Mouse (Mus musculus) large intestine, adult 2 months (tissue): ENCODE results near the gene Grik3. TPM values are rescaled to one million over a fixed set of nuclear protein-coding genes. Genes with fewer than 3 reads are reported as not detected.

ENCODE experiments used
- DNase-seq: peaks from one replicate; pipeline ENCODE4 v3.0.0-alpha.2; 2012; ENCODE audit warnings: low read depth, low spot score
- WGBS: fragments of 180-500 bp; shearing (Covaris S2); methylation state at CpG from one replicate; pipeline ENCODE4 v1.1.7; 2018; 5-methylcytosine and 5-hydroxymethylcytosine counted together
- polyA plus RNA-seq: library from polyadenylated mRNA; depleted of rRNA; stranded (reverse); fragments of >200 nt; gene quantifications from 2 replicates; pipeline ENCODE4 v1.2.3, GENCODE M21; 2012

Grik3 gene
- polyA plus RNA-seq, 1 experiment, result 0.17 TPM

- DNase-seq, result no peak
- WGBS, result 2% methylated on average over 81 of the region's 81 CpGs
Measured at GRCm38 (mm10) chr4:125489901-125490590, 454 bp upstream of the Grik3 start.

- no peak for DNase-seq
Measured at GRCm38 (mm10) chr4:125491505-125492121, 1.1 kb downstream of the Grik3 start.

GRCm38 (mm10) chr4:125492122-125492505 lies 1.6 kb downstream of the Grik3 start:
- 15% methylated on average over 9 of the region's 9 CpGs for whole genome bisulfite sequencing
- no peak for DNase-seq

More at GRCm38 (mm10) chr4:125491505-125492121, 1.1 kb downstream of the Grik3 start:
- 3% methylated on average over 42 of the region's 42 CpGs for WGBS

- WGBS, result 27% methylated on average over 9 of the region's 9 CpGs
- no peak for DNase-seq
Measured at GRCm38 (mm10) chr4:125492706-125493105, 2.2 kb downstream of the Grik3 start.

- WGBS, result 17% methylated on average over 8 of the region's 8 CpGs
Measured at GRCm38 (mm10) chr4:125493124-125493523, 2.6 kb downstream of the Grik3 start.

GRCm38 (mm10) chr4:125495477-125495876 lies 5.0 kb downstream of the Grik3 start:
- DNase-seq, result no peak
- 24% methylated on average over 8 of the region's 8 CpGs for WGBS

More at GRCm38 (mm10) chr4:125493124-125493523, 2.6 kb downstream of the Grik3 start:
- no peak for DNase-seq

- no peak for DNase-seq
- WGBS, result 10% methylated on average over 1 of the region's 1 CpGs
Measured at GRCm38 (mm10) chr4:125497001-125497400, 6.5 kb downstream of the Grik3 start.

GRCm38 (mm10) chr4:125497471-125497870 lies 7.0 kb downstream of the Grik3 start:
- no peak for DNase-seq
- 46% methylated on average over 7 of the region's 7 CpGs for WGBS

- WGBS, result 38% methylated on average over 6 of the region's 6 CpGs
- DNase-seq, result no peak
Measured at GRCm38 (mm10) chr4:125498866-125499265, 8.4 kb downstream of the Grik3 start.

- no peak for DNase-seq
Measured at GRCm38 (mm10) chr4:125502861-125503260, 12.4 kb downstream of the Grik3 start.

GRCm38 (mm10) chr4:125512434-125512833 lies 21.9 kb downstream of the Grik3 start:
- 60% methylated on average over 6 of the region's 6 CpGs for WGBS
- no peak for DNase-seq

More at GRCm38 (mm10) chr4:125502861-125503260, 12.4 kb downstream of the Grik3 start:
- WGBS, result 52% methylated on average over 8 of the region's 8 CpGs

GRCm38 (mm10) chr4:125515646-125516045 lies 25.1 kb downstream of the Grik3 start:
- no peak for DNase-seq
- 58% methylated on average over 13 of the region's 13 CpGs for WGBS

- WGBS, result 66% methylated on average over 6 of the region's 6 CpGs
- DNase-seq, result no peak
Measured at GRCm38 (mm10) chr4:125516612-125517011, 26.1 kb downstream of the Grik3 start.

GRCm38 (mm10) chr4:125518861-125519260 lies 28.4 kb downstream of the Grik3 start:
- 82% methylated on average over 5 of the region's 5 CpGs for WGBS
- no peak for DNase-seq

GRCm38 (mm10) chr4:125522931-125523330 lies 32.4 kb downstream of the Grik3 start:
- WGBS, result 60% methylated on average over 7 of the region's 7 CpGs
- DNase-seq, result no peak

GRCm38 (mm10) chr4:125525266-125525665 lies 34.8 kb downstream of the Grik3 start:
- 83% methylated on average over 4 of the region's 4 CpGs for WGBS
- DNase-seq, result no peak

GRCm38 (mm10) chr4:125526425-125526824 lies 35.9 kb downstream of the Grik3 start:
- 50% methylated on average over 5 of the region's 5 CpGs for WGBS
- no peak for DNase-seq

- WGBS, result 26% methylated on average over 9 of the region's 9 CpGs
- DNase-seq, result no peak
Measured at GRCm38 (mm10) chr4:125533965-125534364, 43.5 kb downstream of the Grik3 start.

GRCm38 (mm10) chr4:125534449-125534848 lies 43.9 kb downstream of the Grik3 start:
- 5% methylated on average over 8 of the region's 8 CpGs for WGBS

GRCm38 (mm10) chr4:125534991-125535401 lies 44.5 kb downstream of the Grik3 start:
- 11% methylated on average over 11 of the region's 11 CpGs for whole genome bisulfite sequencing

More at GRCm38 (mm10) chr4:125534449-125534848, 43.9 kb downstream of the Grik3 start:
- DNase-seq, result no peak

GRCm38 (mm10) chr4:125535465-125535864 lies 45.0 kb downstream of the Grik3 start:
- no peak for DNase-seq
- WGBS, result 10% methylated on average over 7 of the region's 7 CpGs

More at GRCm38 (mm10) chr4:125534991-125535401, 44.5 kb downstream of the Grik3 start:
- DNase-seq, result no peak
